Mouse (Mus musculus) spleen, adult 18-20 months (tissue): ENCODE measurements around the gene Zfp212.
"Not testable (repeated sequence)": the region's sequence is repeated elsewhere in the genome, so short reads cannot be mapped to it uniquely, and the experiment has no call there.

Experiments used
- DNase-seq, 2 experiments: peaks; one replicate each; pipeline ENCODE4 v3.0.0; 2022; ENCODE audit warnings: mixed read lengths in 2 of 2

Gene Zfp212

GRCm38 (mm10) chr6:47943021-47943691, 22.9 kb downstream of the Zfp212 start:
- peak; percentile 49 to 66 for DNase-seq

- no peak for DNase-seq
Observed at GRCm38 (mm10) chr6:47943721-47944120, 23.4 kb downstream of the Zfp212 start.

- no peak for DNase-seq
Observed at GRCm38 (mm10) chr6:47947388-47947787, 27.1 kb downstream of the Zfp212 start.

GRCm38 (mm10) chr6:47953191-47953726, 33.0 kb downstream of the Zfp212 start, which contains the start of gene Zfp956:
Zfp956 (plus strand) TSS chr6:47953390.
- DNase-seq, result peak; percentile 88 to 93

- no peak for DNase-seq
Observed at GRCm38 (mm10) chr6:47954425-47954824, 34.1 kb downstream of the Zfp212 start.

GRCm38 (mm10) chr6:47957816-47958215, 37.5 kb downstream of the Zfp212 start:
- no peak for DNase-seq

- DNase-seq, result no peak
Observed at GRCm38 (mm10) chr6:47960685-47961421, 40.6 kb downstream of the Zfp212 start.

GRCm38 (mm10) chr6:47963051-47963450, 42.8 kb downstream of the Zfp212 start:
- DNase-seq, result no peak

GRCm38 (mm10) chr6:47968166-47968565, 47.9 kb downstream of the Zfp212 start:
- DNase-seq, result not testable (repeated sequence)

- DNase-seq, result no peak
Observed at GRCm38 (mm10) chr6:47974599-47974998, 54.3 kb downstream of the Zfp212 start.

GRCm38 (mm10) chr6:47978897-47979368, 58.7 kb downstream of the Zfp212 start:
- DNase-seq, result peak; percentile 50 to 56
